Mouse (Mus musculus): ENCODE measurements around the gene Sfxn2.

DNA sequence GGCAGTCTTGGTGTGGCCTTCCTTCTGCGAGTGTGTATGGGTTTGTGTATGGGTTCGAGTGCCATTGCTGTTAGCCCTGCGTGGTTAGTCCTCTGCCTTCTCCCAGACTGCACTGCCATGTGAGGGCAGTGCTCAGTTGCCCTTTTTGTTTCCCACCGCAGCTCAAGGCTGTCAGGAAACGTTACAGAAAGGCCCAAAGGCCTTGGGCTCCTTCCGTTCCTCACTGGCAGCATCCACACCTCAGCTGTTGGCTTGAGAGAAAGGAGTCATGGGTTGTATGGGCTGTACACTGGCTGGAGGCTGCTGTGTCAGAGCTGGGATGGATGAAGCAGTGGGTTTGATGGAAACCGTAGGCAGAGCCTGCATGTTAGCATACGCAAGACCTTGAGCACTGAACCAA, 67.6 kb downstream of the Sfxn2 start:
- TF ChIP-seq POLR2A (IDR thresholded peaks at IDR 0.05; ENCODE audit: insufficient read depth, low read length) (no peak), CTCF (IDR thresholded peaks at IDR 0.05; ENCODE audit: low read depth, low read length) (no peak), EP300 (IDR thresholded peaks at IDR 0.05; ENCODE audit: insufficient read depth, low read depth, low read length) (no peak)

Measured in ES-Bruce4 (cell line).